Mouse (Mus musculus) ES-Bruce4 (cell line): ENCODE results near the gene Lasp1. TPM values are rescaled to one million over a fixed set of nuclear protein-coding genes. Genes with fewer than 3 reads are reported as not detected.
A peak's percentile ranks its signal among the peaks of the same experiment; 100 is the strongest.

Experiments
- H3K27ac ChIP-seq: 2 replicates; pipeline ENCODE4 v1.5.1; 2012; ENCODE audit warnings: low read length, inconsistent platforms; ENCODE audit not compliant: insufficient read depth
- H3K27me3 ChIP-seq: 2 replicates; pipeline ENCODE4 v1.6.1; 2012; ENCODE audit warnings: mild to moderate bottlenecking, low read length, inconsistent platforms; ENCODE audit not compliant: control insufficient read depth, poor library complexity, insufficient read depth, severe bottlenecking
- H3K36me3 ChIP-seq: 2 replicates; pipeline ENCODE4 v1.6.1; 2012; ENCODE audit warnings: inconsistent platforms, mild to moderate bottlenecking, low read length, moderate library complexity; ENCODE audit not compliant: control insufficient read depth, poor library complexity, insufficient read depth, severe bottlenecking
- H3K4me1 ChIP-seq: one replicate; pipeline ENCODE4 v1.8.1; 2011; ENCODE audit warnings: low read length; ENCODE audit not compliant: control insufficient read depth, insufficient read depth
- H3K4me3 ChIP-seq: 2 replicates; pipeline ENCODE4 v1.5.1; 2011; ENCODE audit warnings: low read depth, mild to moderate bottlenecking, low read length
- H3K9ac ChIP-seq: 2 replicates; pipeline ENCODE4 v1.6.1; 2012; ENCODE audit warnings: low read depth, mild to moderate bottlenecking, inconsistent platforms; ENCODE audit not compliant: poor library complexity, severe bottlenecking
- H3K9me3 ChIP-seq: replicated peaks from 2 replicates; pipeline ENCODE4 v1.6.1; 2012; ENCODE audit warnings: mild to moderate bottlenecking, low read length, inconsistent platforms; ENCODE audit not compliant: control insufficient read depth, poor library complexity, insufficient read depth, severe bottlenecking
- CTCF ChIP-seq: IDR thresholded peaks from one replicate; pipeline ENCODE4 v1.8.1; 2011; ENCODE audit warnings: low read depth, low read length
- EP300 ChIP-seq: IDR thresholded peaks from 2 replicates; pipeline ENCODE4 v1.6.1; 2011; ENCODE audit warnings: low read depth, low read length; ENCODE audit not compliant: insufficient read depth
- POLR2A ChIP-seq: IDR thresholded peaks from one replicate; pipeline ENCODE4 v1.8.1; 2011; ENCODE audit warnings: low read length; ENCODE audit not compliant: insufficient read depth
- polyA plus RNA-seq: library from polyadenylated mRNA; stranded (reverse); fragments of >200 nt; gene quantifications from 2 replicates; pipeline ENCODE4 v1.2.4, GENCODE M21; 2011; ENCODE audit warnings: low read depth; ENCODE audit not compliant: missing spikeins, insufficient read depth, insufficient read length

The Lasp1 gene
- polyA plus RNA-seq, 1 experiment: 231 TPM

- TF ChIP-seq EP300 (peak; percentile 96), CTCF (no peak)
- no peaks in the 10 kb centered on the region for H3K27me3 ChIP-seq
- H3K4me1 ChIP-seq: peaks cover 17% of the 10 kb centered on the region
- H3K4me3 ChIP-seq: peak overlapping the region; percentile 17; the same call in 1 of the 2 replicates
- H3K36me3 ChIP-seq: peaks cover 11% of the 10 kb centered on the region
- H3K27ac ChIP-seq: peak overlapping the region; percentile 89
- peak overlapping the region; percentile 63 for H3K9ac ChIP-seq
- no peaks in the 10 kb centered on the region for H3K9me3 ChIP-seq
Observed at GRCm38 (mm10) chr11:97803847-97804246, 5.0 kb downstream of the Lasp1 start.

DNA sequence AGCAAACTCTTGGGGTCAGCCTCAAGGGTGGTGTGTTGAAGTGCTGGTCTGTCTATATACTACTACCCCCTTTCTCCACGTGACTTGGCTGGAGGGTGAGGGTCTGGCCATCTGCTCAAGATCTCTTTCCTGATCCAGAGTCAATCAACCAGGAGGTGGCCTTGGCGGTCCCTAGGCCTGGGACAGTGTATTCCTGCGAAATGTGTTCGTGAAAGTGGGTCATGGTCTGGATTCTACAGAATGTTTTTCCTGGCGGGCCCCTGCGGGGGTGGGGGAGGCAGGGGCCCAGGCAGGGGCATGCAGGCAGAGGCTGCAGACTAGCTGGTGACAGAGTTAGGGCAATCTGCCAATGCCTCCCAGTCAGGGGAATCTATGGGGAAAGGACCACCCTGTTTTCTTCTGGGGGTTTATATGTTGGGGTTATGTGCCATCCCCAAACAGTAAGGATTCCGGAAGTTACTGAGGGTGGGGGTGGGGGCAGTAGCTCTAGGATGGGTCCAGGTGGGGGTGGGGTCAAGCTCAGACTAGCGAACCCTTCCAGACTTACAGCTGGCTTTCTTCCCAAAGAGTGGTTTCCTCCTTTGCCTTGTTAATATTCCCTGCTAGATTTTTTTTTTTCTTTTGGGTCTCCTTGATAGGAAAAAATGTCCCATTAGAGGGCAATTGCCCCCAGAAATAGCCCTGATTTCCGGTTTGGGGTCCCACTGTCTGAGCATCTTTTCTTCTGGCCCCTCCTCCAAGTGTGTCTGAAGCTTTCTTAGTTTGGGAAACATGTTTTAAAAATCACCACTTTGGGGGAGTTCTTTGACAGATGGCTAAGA lies 6.3 kb downstream of the Lasp1 start:
- Histone ChIP-seq H3K9me3 (no peaks in the 10 kb centered on the region), H3K27me3 (no peaks in the 10 kb centered on the region), H3K4me1 (peaks cover 24% of the 10 kb centered on the region), H3K9ac (peak overlapping the region; percentile 63), H3K27ac (peak overlapping the region; percentile 93), H3K4me3 (peak overlapping the region; percentile 29), H3K36me3 (peaks cover 17% of the 10 kb centered on the region)
- TF ChIP-seq EP300 (0 out of 2 replicates have a peak, but pooled peaks have one; percentile 45), CTCF (no peak), POLR2A (no peak)

GRCm38 (mm10) chr11:97805662-97806612 lies 7.1 kb downstream of the Lasp1 start:
- peak overlapping the region; percentile 29 for H3K4me3 ChIP-seq
- peaks cover 17% of the 10 kb centered on the region for H3K36me3 ChIP-seq
- peak overlapping the region; percentile 63 for H3K9ac ChIP-seq
- TF ChIP-seq POLR2A (no peak), EP300 (peak; percentile 97), CTCF (no peak)
- H3K4me1 ChIP-seq: peaks cover 28% of the 10 kb centered on the region
- H3K9me3 ChIP-seq: no peaks in the 10 kb centered on the region
- H3K27ac ChIP-seq: peak overlapping the region; percentile 92
- no peaks in the 10 kb centered on the region for H3K27me3 ChIP-seq

GRCm38 (mm10) chr11:97806613-97806964 lies 7.8 kb downstream of the Lasp1 start:
- Histone ChIP-seq H3K9ac (0 out of 2 replicates have a peak overlapping the region, but pooled peaks have one; percentile 4), H3K27ac (peak overlapping the region; percentile 81), H3K4me3 (peak overlapping the region; percentile 29), H3K9me3 (no peaks in the 10 kb centered on the region), H3K4me1 (peaks cover 31% of the 10 kb centered on the region), H3K27me3 (no peaks in the 10 kb centered on the region), H3K36me3 (peaks cover 17% of the 10 kb centered on the region)
- TF ChIP-seq POLR2A (no peak), CTCF (no peak), EP300 (no peak)

DNA sequence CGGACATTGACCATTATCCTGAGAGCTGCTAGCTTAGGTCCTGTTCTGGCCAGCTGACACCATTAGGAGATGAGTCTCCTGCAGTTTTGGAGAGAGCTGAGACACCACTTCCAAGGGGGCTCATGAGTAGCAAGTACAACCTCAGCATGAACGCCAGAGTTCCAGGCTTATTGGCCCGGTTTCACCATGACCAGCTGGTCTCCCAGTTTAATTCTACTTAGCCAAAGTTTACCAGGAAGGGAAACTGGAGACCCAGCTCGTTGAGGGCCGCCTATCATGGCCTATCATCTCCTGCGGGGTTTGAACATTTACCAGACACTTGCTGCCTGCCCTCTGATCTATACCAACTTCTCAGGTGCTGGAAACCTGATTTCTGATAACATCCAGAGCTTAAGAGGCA lies 8.8 kb downstream of the Lasp1 start:
- peak overlapping the region; percentile 4; the same call in 1 of the 2 replicates for H3K4me3 ChIP-seq
- peaks cover 33% of the 10 kb centered on the region for H3K4me1 ChIP-seq
- peak overlapping the region; percentile 97 for H3K27ac ChIP-seq
- peaks cover 17% of the 10 kb centered on the region for H3K36me3 ChIP-seq
- TF ChIP-seq POLR2A: no peak
- TF ChIP-seq CTCF: no peak
- no peak for TF ChIP-seq EP300
- peak overlapping the region; percentile 44 for H3K9ac ChIP-seq
- H3K9me3 ChIP-seq: no peaks in the 10 kb centered on the region
- no peaks in the 10 kb centered on the region for H3K27me3 ChIP-seq
